Mouse (Mus musculus) forebrain, embryonic 10.5 days (tissue): ENCODE measurements around the gene Mrps34. TPM values are rescaled to one million over a fixed set of nuclear protein-coding genes. Genes with fewer than 3 reads are reported as not detected.
A peak's percentile ranks its signal among the peaks of the same experiment; 100 is the strongest.

Source experiments
- DNase-seq: peaks from one replicate; pipeline ENCODE4 v3.0.0-alpha.2; 2017; ENCODE audit warnings: low spot score; ENCODE audit errors: extremely low spot score
- H3K27ac ChIP-seq: fragments of 300-500 bp; sonication (generic); 2 replicates; pipeline ENCODE4 v1.5.1; 2016; ENCODE audit warnings: mild to moderate bottlenecking
- H3K27me3 ChIP-seq: fragments of 300-500 bp; sonication (generic); 2 replicates; pipeline ENCODE4 v1.6.1; 2016; ENCODE audit warnings: mild to moderate bottlenecking; ENCODE audit not compliant: poor library complexity, severe bottlenecking
- H3K36me3 ChIP-seq: fragments of 300-500 bp; sonication (generic); replicated peaks from 2 replicates; pipeline ENCODE4 v1.6.1; 2016; ENCODE audit warnings: mild to moderate bottlenecking, moderate library complexity
- H3K4me1 ChIP-seq: fragments of 300-500 bp; sonication (generic); 2 replicates; pipeline ENCODE4 v1.6.1; 2016
- H3K4me3 ChIP-seq: fragments of 300-500 bp; sonication (generic); 2 replicates; pipeline ENCODE4 v1.5.1; 2016; ENCODE audit warnings: mild to moderate bottlenecking, moderate library complexity
- H3K9me3 ChIP-seq: fragments of 300-500 bp; sonication (generic); 2 replicates; pipeline ENCODE4 v1.6.1; 2016; ENCODE audit warnings: mild to moderate bottlenecking, moderate library complexity
- WGBS: fragments of 180-500 bp; shearing (Covaris S2); methylation state at CpG from one replicate; pipeline ENCODE4 v1.1.7; 2016; 5-methylcytosine and 5-hydroxymethylcytosine counted together
- polyA plus RNA-seq: library from polyadenylated mRNA; unstranded; fragments of >200 nt; fragmentation: Nextera tagmentation; extraction: Ambion mirVana; gene quantifications from 2 replicates; pipeline ENCODE4 v1.2.1, GENCODE M21; 2016

The Mrps34 gene
- polyA plus RNA-seq, 1 experiment from 2014 or later = 103 TPM

- peak; percentile 98 for DNase-seq
- Histone ChIP-seq H3K27ac (peak within 1 kb of the TSS; percentile 87), H3K4me1 (peaks cover 36% of the 10 kb centered on the region), H3K27me3 (no peaks in the 10 kb centered on the region), H3K36me3 (peaks cover 59% of the 10 kb centered on the region), H3K4me3 (peak within 1 kb of the TSS; percentile 77), H3K9me3 (no peaks in the 10 kb centered on the region)
- under 1% methylated on average over 69 of the region's 69 CpGs for WGBS
These were observed 8.6 kb upstream of the Mrps34 start, which contains the start of the genes Nubp2 and Spsb3 for GRCm38 (mm10) chr17:24886134-24886931. Gene Nubp2 (minus strand): TSS chr17:24886349. Gene Spsb3 (plus strand): TSS chr17:24886643.

- WGBS = 1% methylated on average over 18 of the region's 18 CpGs
- H3K36me3 ChIP-seq = peaks cover 63% of the 10 kb centered on the region
- DNase-seq = no peak
- H3K27me3 ChIP-seq = no peaks in the 10 kb centered on the region
- H3K4me1 ChIP-seq = peaks cover 30% of the 10 kb centered on the region
- H3K9me3 ChIP-seq = no peaks in the 10 kb centered on the region
- H3K4me3 ChIP-seq = peak overlapping the region; percentile 77
- peak overlapping the region; percentile 87 for H3K27ac ChIP-seq
These were observed 8.0 kb upstream of the Mrps34 start for GRCm38 (mm10) chr17:24886932-24887271.

DNA sequence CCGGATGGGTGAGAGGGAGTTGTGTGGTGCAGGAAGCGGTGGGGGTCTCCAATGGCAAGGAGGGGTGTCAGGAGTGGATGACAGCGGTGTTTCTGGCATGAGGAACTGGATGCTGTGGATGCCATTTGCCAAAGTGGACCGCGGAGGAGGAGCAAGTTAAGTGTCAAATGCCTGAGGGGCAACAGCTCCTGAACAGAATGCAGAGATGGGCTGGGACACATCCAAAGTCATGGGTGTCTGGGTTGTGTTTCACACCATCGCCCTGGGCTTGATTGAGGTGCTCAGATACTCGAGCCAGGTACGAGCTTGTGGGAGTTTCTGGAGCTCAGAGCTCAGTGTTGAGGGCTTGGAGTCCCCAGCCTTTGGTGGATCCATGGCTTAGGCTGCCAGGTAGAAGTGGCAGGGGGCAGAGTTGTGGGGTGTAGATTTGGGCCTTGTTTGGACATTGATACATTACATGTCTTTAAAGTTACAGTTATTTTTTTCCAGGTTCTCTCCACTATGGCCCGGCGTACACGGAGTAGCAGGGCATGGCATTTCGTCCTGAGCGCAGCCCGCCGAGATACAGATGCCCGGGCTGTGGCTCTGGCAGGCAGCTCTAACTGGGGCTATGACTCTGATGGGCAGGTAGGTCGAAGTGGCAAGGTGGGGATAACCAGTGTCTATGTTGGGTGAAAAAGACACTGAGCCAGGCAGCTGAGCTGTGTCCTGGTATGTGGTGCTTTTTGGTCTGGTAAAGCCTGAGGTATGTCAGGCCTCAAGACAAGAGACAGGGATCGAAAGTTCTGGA lies 7.4 kb upstream of the Mrps34 start:
- DNase-seq = no peak
- H3K27ac ChIP-seq = peak overlapping the region; percentile 87
- no peaks in the 10 kb centered on the region for H3K9me3 ChIP-seq
- peaks cover 28% of the 10 kb centered on the region for H3K4me1 ChIP-seq
- WGBS = 70% methylated on average over 18 of the region's 18 CpGs
- no peaks in the 10 kb centered on the region for H3K27me3 ChIP-seq
- H3K36me3 ChIP-seq = peaks cover 63% of the 10 kb centered on the region
- H3K4me3 ChIP-seq = peak overlapping the region; percentile 77

GRCm38 (mm10) chr17:24888862-24889261 lies 6.1 kb upstream of the Mrps34 start:
- Histone ChIP-seq H3K9me3 (no peaks in the 10 kb centered on the region), H3K4me1 (peaks cover 38% of the 10 kb centered on the region), H3K4me3 (no peak overlapping the region), H3K27ac (no peak overlapping the region), H3K36me3 (peaks cover 63% of the 10 kb centered on the region), H3K27me3 (no peaks in the 10 kb centered on the region)
- DNase-seq = no peak
- WGBS = 91% methylated on average over 3 of the region's 3 CpGs

- H3K4me3 ChIP-seq = peak overlapping the region; percentile 1; the same call in 1 of the 2 replicates
- H3K4me1 ChIP-seq = peaks cover 38% of the 10 kb centered on the region
- DNase-seq = no peak
- H3K36me3 ChIP-seq = peaks cover 55% of the 10 kb centered on the region
- H3K9me3 ChIP-seq = no peaks in the 10 kb centered on the region
- H3K27ac ChIP-seq = no peak overlapping the region
- 89% methylated on average over 19 of the region's 19 CpGs for WGBS
- H3K27me3 ChIP-seq = no peaks in the 10 kb centered on the region
These were observed 4.5 kb upstream of the Mrps34 start for GRCm38 (mm10) chr17:24890151-24891092.

DNA sequence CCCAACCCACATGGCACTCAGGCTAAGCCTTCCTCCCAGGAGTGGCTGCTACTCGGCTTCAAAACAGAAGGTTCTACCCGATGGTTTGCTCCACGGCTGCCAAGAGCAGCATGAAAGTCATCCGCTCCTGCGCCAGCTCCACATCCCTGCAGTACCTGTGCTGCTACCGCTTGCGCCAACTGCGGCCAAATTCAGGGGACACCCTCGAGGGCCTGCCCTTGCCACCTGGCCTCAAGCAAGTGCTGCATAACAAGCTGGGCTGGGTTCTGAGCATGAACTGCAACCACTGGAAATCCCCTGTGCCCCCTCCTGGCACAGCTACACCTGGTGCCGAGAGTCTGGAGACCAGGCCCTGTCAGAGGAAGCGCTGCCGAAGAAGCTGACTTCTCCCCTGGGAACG lies 3.6 kb upstream of the Mrps34 start:
- DNase-seq = no peak
- no peak overlapping the region for H3K27ac ChIP-seq
- peaks cover 55% of the 10 kb centered on the region for H3K36me3 ChIP-seq
- H3K4me3 ChIP-seq = no peak overlapping the region
- no peaks in the 10 kb centered on the region for H3K27me3 ChIP-seq
- no peaks in the 10 kb centered on the region for H3K9me3 ChIP-seq
- 94% methylated on average over 13 of the region's 13 CpGs for WGBS
- peaks cover 43% of the 10 kb centered on the region for H3K4me1 ChIP-seq

GRCm38 (mm10) chr17:24892785-24893184 lies 2.1 kb upstream of the Mrps34 start:
- 94% methylated on average over 12 of the region's 12 CpGs for WGBS
- no peak for DNase-seq
- peak overlapping the region; percentile 9; the same call in 1 of the 2 replicates for H3K4me3 ChIP-seq
- H3K4me1 ChIP-seq = peaks cover 48% of the 10 kb centered on the region
- no peaks in the 10 kb centered on the region for H3K9me3 ChIP-seq
- no peaks in the 10 kb centered on the region for H3K27me3 ChIP-seq
- H3K36me3 ChIP-seq = peaks cover 69% of the 10 kb centered on the region
- H3K27ac ChIP-seq = no peak overlapping the region

- Histone ChIP-seq H3K4me3 (peak overlapping the region; percentile 83; the same call in 1 of the 2 replicates), H3K9me3 (no peaks in the 10 kb centered on the region), H3K4me1 (peaks cover 49% of the 10 kb centered on the region), H3K27me3 (no peaks in the 10 kb centered on the region), H3K27ac (no peak overlapping the region), H3K36me3 (peaks cover 73% of the 10 kb centered on the region)
- 94% methylated on average over 2 of the region's 2 CpGs for WGBS
- DNase-seq = no peak
These were observed 1.6 kb upstream of the Mrps34 start for GRCm38 (mm10) chr17:24893276-24893675.

GRCm38 (mm10) chr17:24894061-24894994 lies 588 bp upstream of the Mrps34 start:
- peaks cover 49% of the 10 kb centered on the region for H3K4me1 ChIP-seq
- DNase-seq = no peak
- no peaks in the 10 kb centered on the region for H3K9me3 ChIP-seq
- no peaks in the 10 kb centered on the region for H3K27me3 ChIP-seq
- WGBS = 12% methylated on average over 31 of the region's 31 CpGs
- H3K4me3 ChIP-seq = peak overlapping the region; percentile 83
- peaks cover 74% of the 10 kb centered on the region for H3K36me3 ChIP-seq
- H3K27ac ChIP-seq = peak overlapping the region; percentile 91

- peaks cover 49% of the 10 kb centered on the region for H3K4me1 ChIP-seq
- H3K27ac ChIP-seq = peak overlapping the region; percentile 91
- peaks cover 74% of the 10 kb centered on the region for H3K36me3 ChIP-seq
- 14% methylated on average over 23 of the region's 23 CpGs for WGBS
- peak overlapping the region; percentile 83 for H3K4me3 ChIP-seq
- no peak for DNase-seq
- no peaks in the 10 kb centered on the region for H3K27me3 ChIP-seq
- no peaks in the 10 kb centered on the region for H3K9me3 ChIP-seq
These were observed 790 bp downstream of the Mrps34 start for GRCm38 (mm10) chr17:24895571-24896240.
